Mouse (Mus musculus): ENCODE results near the gene Tenm4. TPM values are rescaled to one million over a fixed set of nuclear protein-coding genes. Genes with fewer than 3 reads are reported as not detected.

Gene Tenm4
- total RNA-seq, 2 experiments from 2014 or later, result 104 to 114 TPM

- no peak for DNase-seq (ENCODE audit: extremely low spot score in 1 of 2, low spot score in 2 of 2)
- intact Hi-C loops (cut with DNase I), result no loop called here
Measured at GRCm38 (mm10) chr7:96228562-96229268, 57.7 kb downstream of the Tenm4 start.

- DNase-seq (ENCODE audit: extremely low spot score in 1 of 2, low spot score in 2 of 2), result no peak
- intact Hi-C loops (cut with DNase I), result no loop called here
Measured at GRCm38 (mm10) chr7:96230006-96230719, 59.1 kb downstream of the Tenm4 start.

GRCm38 (mm10) chr7:96230720-96231241 lies 59.7 kb downstream of the Tenm4 start:
- DNase-seq (ENCODE audit: extremely low spot score in 1 of 2, low spot score in 2 of 2), result no peak
- intact Hi-C loops (cut with DNase I), result no loop called here

GRCm38 (mm10) chr7:96235847-96236246 lies 64.8 kb downstream of the Tenm4 start:
- intact Hi-C loops (cut with DNase I), result no loop called here
- DNase-seq (ENCODE audit: extremely low spot score in 1 of 2, low spot score in 2 of 2), result no peak

- DNase-seq (ENCODE audit: extremely low spot score in 1 of 2, low spot score in 2 of 2), result no peak
Measured at GRCm38 (mm10) chr7:96240661-96241060, 69.6 kb downstream of the Tenm4 start.

GRCm38 (mm10) chr7:96242328-96243185 lies 71.5 kb downstream of the Tenm4 start:
- DNase-seq (ENCODE audit: extremely low spot score in 1 of 2, low spot score in 2 of 2), result no peak
- intact Hi-C loops (cut with DNase I), result no loop called here

More at GRCm38 (mm10) chr7:96240661-96241060, 69.6 kb downstream of the Tenm4 start:
- intact Hi-C loops (cut with DNase I), result no loop called here

- intact Hi-C loops (cut with DNase I), result no loop called here
- no peak for DNase-seq (ENCODE audit: extremely low spot score in 1 of 2, low spot score in 2 of 2)
Measured at GRCm38 (mm10) chr7:96244796-96245195, 73.8 kb downstream of the Tenm4 start.

GRCm38 (mm10) chr7:96259630-96260029 lies 88.6 kb downstream of the Tenm4 start:
- intact Hi-C loops (cut with DNase I), result no loop called here
- DNase-seq (ENCODE audit: extremely low spot score in 1 of 2, low spot score in 2 of 2), result no peak

- DNase-seq (ENCODE audit: extremely low spot score in 1 of 2, low spot score in 2 of 2), result no peak
- intact Hi-C loops (cut with DNase I), result no loop called here
Measured at GRCm38 (mm10) chr7:96262182-96262581, 91.1 kb downstream of the Tenm4 start.

GRCm38 (mm10) chr7:96265941-96266340 lies 94.9 kb downstream of the Tenm4 start:
- intact Hi-C loops (cut with DNase I), result no loop called here
- DNase-seq (ENCODE audit: extremely low spot score in 1 of 2, low spot score in 2 of 2), result no peak

GRCm38 (mm10) chr7:96267266-96267665 lies 96.2 kb downstream of the Tenm4 start:
- intact Hi-C loops (cut with DNase I), result no loop called here
- peak in 1 of 2 experiments; percentile 23 for DNase-seq (ENCODE audit: extremely low spot score in 1 of 2, low spot score in 2 of 2)

GRCm38 (mm10) chr7:96270684-96271083 lies 99.6 kb downstream of the Tenm4 start:
- no peak for DNase-seq (ENCODE audit: extremely low spot score in 1 of 2, low spot score in 2 of 2)
- intact Hi-C loops (cut with DNase I), result no loop called here

- no peak for DNase-seq (ENCODE audit: extremely low spot score in 1 of 2, low spot score in 2 of 2)
- intact Hi-C loops (cut with DNase I), result no loop called here
Measured at GRCm38 (mm10) chr7:96272068-96272467, 101.0 kb downstream of the Tenm4 start.

- DNase-seq (ENCODE audit: extremely low spot score in 1 of 2, low spot score in 2 of 2), result no peak
- intact Hi-C loops (cut with DNase I), result no loop called here
Measured at GRCm38 (mm10) chr7:96274486-96274885, 103.4 kb downstream of the Tenm4 start.

GRCm38 (mm10) chr7:96277550-96277949 lies 106.5 kb downstream of the Tenm4 start:
- intact Hi-C loops (cut with DNase I), result no loop called here
- no peak for DNase-seq (ENCODE audit: extremely low spot score in 1 of 2, low spot score in 2 of 2)

- DNase-seq (ENCODE audit: extremely low spot score in 1 of 2, low spot score in 2 of 2), result no peak
- intact Hi-C loops (cut with DNase I), result no loop called here
Measured at GRCm38 (mm10) chr7:96278378-96278777, 107.3 kb downstream of the Tenm4 start.

- intact Hi-C loops (cut with DNase I), result no loop called here
- DNase-seq (ENCODE audit: extremely low spot score in 1 of 2, low spot score in 2 of 2), result no peak
Measured at GRCm38 (mm10) chr7:96280795-96281194, 109.7 kb downstream of the Tenm4 start.

- peak in 1 of 2 experiments; percentile 62 for DNase-seq (ENCODE audit: extremely low spot score in 1 of 2, low spot score in 2 of 2)
- intact Hi-C loops (cut with DNase I), result no loop called here
Measured at GRCm38 (mm10) chr7:96290576-96290975, 119.5 kb downstream of the Tenm4 start.

- intact Hi-C loops (cut with DNase I), result no loop called here
Measured at GRCm38 (mm10) chr7:96295959-96296358, 124.9 kb downstream of the Tenm4 start.

More at GRCm38 (mm10) chr7:96295959-96296358, 124.9 kb downstream of the Tenm4 start:
- no peak for DNase-seq (ENCODE audit: extremely low spot score in 1 of 2, low spot score in 2 of 2)
